Comparison of ENCODE assay signal across 25 mouse cellular contexts in genomic region chr9:71490076-71490475, GRCm38 (mm10). TPM values are rescaled to one million over a fixed set of nuclear protein-coding genes. Genes with fewer than 3 reads are reported as not detected.
DNase-seq lines count a peak whose midpoint lies in the region; ATAC-seq and TF ChIP-seq lines count a peak whose summit lies in the region.
"Had no signal": no experiment of that assay in that cellular context is flagged by ENCODE, and none has a peak within 500 bp of the region (broad histone marks: within the 10 kb centered on the region; RNA-seq: fewer than 3 reads in every experiment).

No protein-coding gene starts in this region.

- TF ChIP-seq CTCF in stomach, postnatal 0 days (IDR thresholded peaks at IDR 0.05; ENCODE audit: low read depth) = no peak

- DNase-seq in embryo, embryonic 10 days (ENCODE audit: low spot score) = peak; percentile 39
- DNase-seq in embryo, embryonic 11 days = no peak
- DNase-seq in kidney, adult 9 months = peak; percentile 42
- DNase-seq in kidney, adult 11 months = no peak
- no peak for DNase-seq in stomach, postnatal 0 days (ENCODE audit: low spot score)
- peak; percentile 76 for DNase-seq in yolk sac, embryonic 10.5 days (ENCODE audit: low spot score)
- no peak for DNase-seq in left cerebral cortex, adult 8-10 months (ENCODE audit: low spot score in 2 of 2)
- DNase-seq: adrenal gland, adult 8-10 months; cerebellum, adult 9-10 months; forebrain, postnatal 0 days; layer of hippocampus, adult 9-11 months; liver; lung, adult 2 months; lung, postnatal 10 days; right cerebral cortex, postnatal 4 days; thymus, postnatal 14 days had no signal

- H3K9me3 ChIP-seq in stomach, embryonic 14.5 days (ENCODE audit: control insufficient read depth, low read depth, low read length) = no peaks in the 10 kb centered on the region
- H3K9me3 ChIP-seq in stomach, postnatal 0 days (ENCODE audit: control insufficient read depth, low read length) = no peaks in the 10 kb centered on the region
- H3K9me3 ChIP-seq: embryonic facial prominence, embryonic 12.5 days; heart, embryonic 15.5 days; hindbrain, embryonic 12.5 days; midbrain, embryonic 13.5 days; neural tube, embryonic 13.5 days had no signal

- H3K27ac ChIP-seq in stomach, embryonic 14.5 days (ENCODE audit: low read length) = no peak overlapping the region
- no peak overlapping the region for H3K27ac ChIP-seq in stomach, postnatal 0 days (replicated peaks)
- H3K27ac ChIP-seq: embryonic facial prominence, embryonic 12.5 days; heart, embryonic 15.5 days; hindbrain, embryonic 12.5 days; liver, embryonic 14.5 days; macrophage; midbrain, embryonic 13.5 days; neural tube, embryonic 13.5 days had no signal

- TF ChIP-seq EP300 in stomach, postnatal 0 days (optimal IDR thresholded peaks at IDR 0.05) = no peak

- H3K9ac ChIP-seq in stomach, embryonic 14.5 days (replicated peaks; ENCODE audit: low read depth, low read length) = 0 out of 2 replicates have a peak overlapping the region, but pooled peaks have one; percentile 14
- H3K9ac ChIP-seq in stomach, postnatal 0 days (ENCODE audit: low read length) = no peak overlapping the region
- H3K9ac ChIP-seq: embryonic facial prominence, embryonic 12.5 days; forebrain, postnatal 0 days; heart, embryonic 15.5 days; hindbrain, embryonic 12.5 days; liver, embryonic 14.5 days; midbrain, embryonic 13.5 days; neural tube, embryonic 13.5 days had no signal

- ATAC-seq in stomach, embryonic 14.5 days (ENCODE audit: insufficient number of reproducible peaks, insufficient read depth, low FRiP score, low read depth) = no peak
- ATAC-seq in stomach, postnatal 0 days (ENCODE audit: low FRiP score, low TSS enrichment) = no peak
- ATAC-seq: forebrain, postnatal 0 days; intestine, embryonic 16.5 days; midbrain, embryonic 13.5 days had no signal

- H3K4me1 ChIP-seq in stomach, embryonic 14.5 days (ENCODE audit: control insufficient read depth, insufficient read depth, low read length) = peaks cover 8% of the 10 kb centered on the region; the same call in 1 of the 2 replicates
- no peaks in the 10 kb centered on the region for H3K4me1 ChIP-seq in stomach, postnatal 0 days (replicated peaks; ENCODE audit: control insufficient read depth, insufficient read depth)
- H3K4me1 ChIP-seq: heart, embryonic 15.5 days had no signal

- WGBS in stomach, embryonic 14.5 days = 28% methylated on average over 3 of the region's 3 CpGs
- WGBS in stomach, postnatal 0 days = 33% methylated on average over 3 of the region's 3 CpGs

- H3K36me3 ChIP-seq in stomach, embryonic 14.5 days (ENCODE audit: control insufficient read depth, insufficient read depth, low read length) = no peaks in the 10 kb centered on the region
- H3K36me3 ChIP-seq in stomach, postnatal 0 days (ENCODE audit: control insufficient read depth, insufficient read depth, low read length) = no peaks in the 10 kb centered on the region
- H3K36me3 ChIP-seq: embryonic facial prominence, embryonic 12.5 days; heart, embryonic 15.5 days; hindbrain, embryonic 12.5 days; midbrain, embryonic 13.5 days; neural tube, embryonic 13.5 days had no signal

- no peak overlapping the region for H3K4me3 ChIP-seq in stomach, embryonic 14.5 days (ENCODE audit: low read depth, low read length)
- H3K4me3 ChIP-seq in stomach, postnatal 0 days (ENCODE audit: low read depth, low read length) = no peak overlapping the region
- H3K4me3 ChIP-seq: embryonic facial prominence, embryonic 12.5 days; heart, embryonic 15.5 days; hindbrain, embryonic 12.5 days; midbrain, embryonic 13.5 days; neural tube, embryonic 13.5 days had no signal

- H3K27me3 ChIP-seq in stomach, embryonic 14.5 days (ENCODE audit: control insufficient read depth, insufficient read depth, low read length) = no peaks in the 10 kb centered on the region
- H3K27me3 ChIP-seq in stomach, postnatal 0 days (ENCODE audit: control insufficient read depth, insufficient read depth, low read length) = no peaks in the 10 kb centered on the region
- H3K27me3 ChIP-seq: embryonic facial prominence, embryonic 12.5 days; heart, embryonic 15.5 days; hindbrain, embryonic 12.5 days had no signal

- no peak overlapping the region for H3K4me2 ChIP-seq in stomach, embryonic 14.5 days (replicated peaks; ENCODE audit: low read depth, low read length)
- no peak overlapping the region for H3K4me2 ChIP-seq in stomach, postnatal 0 days (replicated peaks; ENCODE audit: low read depth)
- H3K4me2 ChIP-seq: embryonic facial prominence, embryonic 12.5 days; heart, embryonic 15.5 days; hindbrain, embryonic 12.5 days; midbrain, embryonic 13.5 days; neural tube, embryonic 13.5 days had no signal

RNA-seq across cellular contexts. Expression of gene Polr2m, which starts 4.3 kb away (rescaled TPM):
- 316 and 328 TPM in 2 replicates for polyA plus RNA-seq in stomach, embryonic 14.5 days (2014; fragmentation: Nextera tagmentation; extraction: Ambion mirVana)
- 149 and 155 TPM in 2 replicates for polyA plus RNA-seq in stomach, postnatal 0 days (2015; fragmentation: Nextera tagmentation; extraction: Ambion mirVana)
- 100 to 1,000 TPM; 182 to 212 (median 198) TPM for total RNA-seq in left cerebral cortex, adult 8-10 months (2022)

Comparison
In these comparisons a context has a peak if more than half of its experiments do, and no peak if none do; other contexts are left out.
1. DNase-seq: peak in embryo, embryonic 10 days (single experiment), kidney, adult 9 months (single experiment) and yolk sac, embryonic 10.5 days (single experiment); none in embryo, embryonic 11 days (single experiment), kidney, adult 11 months (single experiment), stomach, postnatal 0 days (single experiment) and left cerebral cortex, adult 8-10 months (0 of 2).